Mouse (Mus musculus) E14TG2a.4 (cell line): ENCODE results near the gene Klhl41.

Experiments
- H3K27me3 ChIP-seq: 2 replicates; pipeline ENCODE4 v1.6.1; 2014; ENCODE audit warnings: low read length, control low read depth; ENCODE audit not compliant: insufficient read depth
- H3K36me3 ChIP-seq: 2 replicates; pipeline ENCODE4 v1.6.1; 2014; ENCODE audit warnings: low read length, control low read depth; ENCODE audit not compliant: insufficient read depth
- H3K4me1 ChIP-seq: replicated peaks from 2 replicates; pipeline ENCODE4 v1.6.1; 2014; ENCODE audit warnings: low read depth, low read length, control low read depth
- H3K4me3 ChIP-seq: replicated peaks from 2 replicates; pipeline ENCODE4 v1.5.1; 2014; ENCODE audit warnings: mild to moderate bottlenecking, low read length
- H3K9me3 ChIP-seq: 2 replicates; pipeline ENCODE4 v1.6.1; 2014; ENCODE audit warnings: low read length, control low read depth
- CTCF ChIP-seq: conservative IDR thresholded peaks from 2 replicates; pipeline ENCODE4 v1.5.1; 2014; ENCODE audit warnings: low read length
- NANOG ChIP-seq: IDR thresholded peaks from 2 replicates; pipeline ENCODE4 v1.6.1; 2014; ENCODE audit warnings: borderline replicate concordance, low read length, mixed read lengths
- POU5F1 ChIP-seq: IDR thresholded peaks from 2 replicates; pipeline ENCODE4 v1.6.1; 2014; ENCODE audit warnings: low read length, borderline replicate concordance

The Klhl41 gene

DNA sequence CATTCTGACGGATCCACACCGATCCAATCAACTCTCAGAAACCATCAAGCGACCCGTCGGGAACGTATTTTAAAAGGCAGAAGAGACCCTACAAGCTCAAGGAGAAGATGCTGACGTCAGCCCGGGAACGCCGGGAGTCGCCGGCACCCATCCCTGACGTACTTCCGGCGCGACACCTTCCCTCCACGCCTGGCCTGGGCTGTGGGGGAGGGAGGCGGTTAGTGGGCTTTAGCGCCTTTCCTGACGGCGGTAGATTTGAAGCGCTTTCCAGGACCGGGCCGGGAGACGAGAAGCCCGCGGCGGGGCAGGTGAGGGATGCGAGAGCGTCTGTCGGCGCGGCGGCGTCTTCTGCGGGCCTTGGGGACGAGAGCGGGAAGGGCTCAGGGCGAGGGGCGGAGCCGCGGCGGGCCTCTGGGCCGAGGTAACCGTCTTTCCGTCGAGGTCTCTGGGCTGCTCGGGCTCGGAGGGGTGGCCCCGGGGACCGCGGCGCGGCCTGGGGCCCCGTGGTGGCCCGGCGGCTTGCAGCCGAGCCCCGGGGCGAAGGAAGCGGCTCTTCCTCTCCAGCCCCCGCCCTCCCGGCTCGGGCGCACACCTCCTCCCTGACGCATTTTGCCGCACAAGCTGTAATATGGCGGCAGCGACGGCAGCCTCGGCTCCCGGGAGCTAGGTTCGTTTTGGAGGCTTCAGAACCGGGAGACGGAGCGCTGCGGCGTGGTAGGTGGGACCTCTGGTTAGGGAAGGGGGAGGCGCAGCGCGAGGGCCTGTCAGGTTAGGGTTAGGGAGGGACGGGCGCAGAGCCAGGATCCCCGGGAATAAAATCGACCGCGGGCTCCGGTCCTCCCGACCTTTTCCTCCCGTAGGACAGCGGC, 53.0 kb downstream of the Klhl41 start:
- no peaks in the 10 kb centered on the region for H3K27me3 ChIP-seq
- TF ChIP-seq NANOG = no peak
- no peak for TF ChIP-seq CTCF
- no peak for TF ChIP-seq POU5F1
- no peaks in the 10 kb centered on the region for H3K9me3 ChIP-seq
- H3K4me3 ChIP-seq = peak overlapping the region; percentile 96
- H3K4me1 ChIP-seq = peaks cover 36% of the 10 kb centered on the region
- H3K36me3 ChIP-seq = no peaks in the 10 kb centered on the region

DNA sequence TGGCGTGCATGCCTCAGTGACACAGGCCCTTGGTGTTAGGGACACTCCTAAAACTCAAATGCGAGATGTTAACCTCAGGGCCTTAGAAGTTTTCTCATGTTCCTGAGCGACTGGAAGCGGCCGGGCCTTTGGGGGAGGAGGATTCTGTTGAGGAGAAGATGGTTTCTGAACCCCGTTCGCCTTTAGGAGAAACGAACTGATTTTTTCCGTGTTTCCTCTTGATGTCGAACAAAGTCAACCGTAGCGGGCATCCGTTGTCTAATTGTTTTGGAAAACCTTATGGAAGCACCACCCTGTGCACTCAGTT, 53.6 kb downstream of the Klhl41 start:
- no peaks in the 10 kb centered on the region for H3K27me3 ChIP-seq
- TF ChIP-seq POU5F1 (no peak), CTCF (no peak), NANOG (no peak)

More for the DNA sequence above, 53.6 kb downstream of the Klhl41 start:
- H3K9me3 ChIP-seq = no peaks in the 10 kb centered on the region
- H3K4me3 ChIP-seq = peak overlapping the region; percentile 96
- peaks cover 36% of the 10 kb centered on the region for H3K4me1 ChIP-seq
- H3K36me3 ChIP-seq = no peaks in the 10 kb centered on the region
